In genomic region chr11:32709563-32709962, GRCm38 (mm10) we compare ENCODE assay signal across 8 mouse cellular contexts.
DNase-seq lines count a peak whose midpoint lies in the region; ATAC-seq lines count a peak whose summit lies in the region.

No protein-coding gene starts in this region.

- no peak overlapping the region for H3K9ac ChIP-seq in hindbrain, embryonic 11.5 days (ENCODE audit: low read depth, low read length)
- no peak overlapping the region for H3K9ac ChIP-seq in hindbrain, embryonic 12.5 days

- no peak overlapping the region for H3K4me3 ChIP-seq in hindbrain, embryonic 11.5 days (ENCODE audit: low read depth, low read length)
- no peak overlapping the region for H3K4me3 ChIP-seq in hindbrain, embryonic 12.5 days
- H3K4me3 ChIP-seq in heart, embryonic 10.5 days, result no peak overlapping the region

- H3K4me1 ChIP-seq in hindbrain, embryonic 11.5 days (replicated peaks; ENCODE audit: control insufficient read depth, insufficient read depth, low read length), result no peaks in the 10 kb centered on the region
- peaks cover under 1% of the 10 kb centered on the region for H3K4me1 ChIP-seq in hindbrain, embryonic 12.5 days
- peaks cover 15% of the 10 kb centered on the region; the same call in 1 of the 2 replicates for H3K4me1 ChIP-seq in heart, embryonic 10.5 days

- 25% methylated on average over 1 of the region's 1 CpGs for WGBS in hindbrain, embryonic 11.5 days
- 23% methylated on average over 1 of the region's 1 CpGs for WGBS in hindbrain, embryonic 12.5 days
- WGBS in heart, embryonic 10.5 days, result 22% methylated on average over 1 of the region's 1 CpGs

- H3K27me3 ChIP-seq in hindbrain, embryonic 11.5 days (ENCODE audit: control insufficient read depth, insufficient read depth, low read length), result no peaks in the 10 kb centered on the region
- H3K27me3 ChIP-seq in hindbrain, embryonic 12.5 days, result no peaks in the 10 kb centered on the region
- no peaks in the 10 kb centered on the region for H3K27me3 ChIP-seq in heart, embryonic 10.5 days (ENCODE audit: insufficient read depth, poor library complexity, severe bottlenecking)

- no peaks in the 10 kb centered on the region for H3K9me3 ChIP-seq in hindbrain, embryonic 11.5 days (ENCODE audit: control insufficient read depth, low read length)
- H3K9me3 ChIP-seq in hindbrain, embryonic 12.5 days (replicated peaks), result no peaks in the 10 kb centered on the region
- H3K9me3 ChIP-seq in heart, embryonic 10.5 days, result no peaks in the 10 kb centered on the region

- H3K27ac ChIP-seq in hindbrain, embryonic 11.5 days (ENCODE audit: low read depth, low read length), result no peak overlapping the region
- H3K27ac ChIP-seq in hindbrain, embryonic 12.5 days, result no peak overlapping the region
- no peak overlapping the region for H3K27ac ChIP-seq in heart, embryonic 10.5 days

- no peak for ATAC-seq in hindbrain, embryonic 11.5 days (ENCODE audit: low FRiP score)
- ATAC-seq in hindbrain, embryonic 12.5 days (ENCODE audit: low FRiP score), result no peak

- DNase-seq in hindbrain, embryonic 11.5 days (ENCODE audit: low spot score), result peak; percentile 76
- DNase-seq in testis, postnatal 10 days (ENCODE audit: low spot score), result peak; percentile 51
- no peak for DNase-seq in testis, postnatal 14 days (ENCODE audit: low spot score)
- peak; percentile 59 for DNase-seq in c-Kit-positive CD71-positive TER-119-positive erythroid progenitor cells, embryonic 14.5 days (ENCODE audit: low spot score)
- peak; percentile 48 for DNase-seq in heart, embryonic 10.5 days (ENCODE audit: low spot score)
- DNase-seq in lung, postnatal 14 days, result peak; percentile 72
- no peak for DNase-seq in gastrocnemius, postnatal 25 days

- H3K4me2 ChIP-seq in hindbrain, embryonic 11.5 days (replicated peaks; ENCODE audit: low read depth, low read length), result no peak overlapping the region
- H3K4me2 ChIP-seq in hindbrain, embryonic 12.5 days (replicated peaks), result no peak overlapping the region

- no peaks in the 10 kb centered on the region for H3K36me3 ChIP-seq in hindbrain, embryonic 11.5 days (ENCODE audit: control insufficient read depth, insufficient read depth, low read length)
- H3K36me3 ChIP-seq in hindbrain, embryonic 12.5 days, result peaks cover 4% of the 10 kb centered on the region
- H3K36me3 ChIP-seq in heart, embryonic 10.5 days, result peaks cover 19% of the 10 kb centered on the region; the same call in 1 of the 2 replicates

Comparison
In these comparisons a context has a peak if more than half of its experiments do, and no peak if none do; other contexts are left out.
1. DNase-seq: peak in hindbrain, embryonic 11.5 days (single experiment), testis, postnatal 10 days (single experiment), c-Kit-positive CD71-positive TER-119-positive erythroid progenitor cells, embryonic 14.5 days (single experiment), heart, embryonic 10.5 days (single experiment) and lung, postnatal 14 days (single experiment); none in testis, postnatal 14 days (single experiment) and gastrocnemius, postnatal 25 days (single experiment).